Mouse (Mus musculus): ENCODE measurements around the gene Foxp1. TPM values are rescaled to one million over a fixed set of nuclear protein-coding genes. Genes with fewer than 3 reads are reported as not detected.

Gene Foxp1
- total RNA-seq, 2 experiments from 2014 or later = 88.5 to 93.5 TPM

DNA sequence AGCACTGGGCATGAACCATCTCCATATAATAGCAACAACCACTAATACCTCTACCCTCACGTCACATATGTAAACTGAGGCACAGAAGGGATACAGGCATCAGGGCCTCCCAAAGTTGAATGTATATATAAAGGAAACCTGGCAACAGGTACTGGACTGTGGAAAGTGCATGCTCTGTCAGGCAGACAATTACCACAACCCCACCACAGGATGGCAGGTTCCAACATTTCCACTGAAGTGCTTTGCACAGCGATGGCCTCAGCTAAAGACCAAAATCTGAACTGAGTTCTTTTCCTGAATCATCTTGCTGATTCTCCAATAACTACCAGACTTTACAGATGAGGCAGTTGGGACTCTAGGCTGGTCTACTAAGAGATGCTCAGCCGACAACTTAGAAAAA is 217.3 kb downstream of the Foxp1 start:
- no peak for TF ChIP-seq CTCF (conservative IDR thresholded peaks at IDR 0.05)
- H3K4me3 ChIP-seq = no peak overlapping the region
- DNase-seq (ENCODE audit: low spot score in 2 of 2) = no peak
- no peak overlapping the region for H3K27ac ChIP-seq

DNA sequence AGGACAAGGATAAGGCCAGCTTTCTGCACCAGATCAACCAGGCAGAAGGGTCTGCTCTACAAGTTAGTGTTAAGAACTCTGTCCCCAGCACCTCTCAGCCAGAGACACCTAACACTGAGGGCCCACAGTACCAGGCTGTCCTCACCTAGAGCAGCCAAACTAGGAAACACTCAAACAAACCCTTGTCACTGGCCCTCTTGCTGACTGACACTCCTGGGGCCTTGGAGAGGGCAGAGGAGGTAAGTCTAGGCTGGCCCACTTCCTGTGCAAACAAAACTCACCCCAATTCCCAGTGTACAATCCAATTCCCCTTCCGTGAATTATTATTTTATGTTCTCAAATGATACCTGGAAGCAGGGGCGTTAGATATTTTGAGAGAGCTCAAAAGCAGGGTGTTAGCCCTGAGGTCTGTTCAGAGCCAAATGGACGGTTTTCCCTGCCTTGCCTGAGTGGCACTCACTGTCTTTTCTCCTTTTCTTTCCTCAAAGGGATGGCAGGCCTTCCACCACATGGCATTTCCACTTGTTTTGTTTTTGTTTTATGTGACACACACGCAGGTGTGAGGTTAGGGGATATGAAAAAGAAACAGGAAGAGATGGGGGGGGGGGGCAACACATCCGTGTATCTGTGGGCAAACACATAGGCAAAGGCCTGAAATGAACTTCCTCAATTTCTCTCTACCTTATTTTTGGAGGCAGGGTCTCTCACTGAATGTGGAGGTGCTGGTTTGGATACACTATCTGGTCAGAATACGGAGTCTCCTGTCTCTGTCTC is 219.7 kb downstream of the Foxp1 start:
- no peak for DNase-seq (ENCODE audit: low spot score in 2 of 2)
- Histone ChIP-seq H3K4me3 (no peak overlapping the region), H3K27ac (no peak overlapping the region)
- no peak for TF ChIP-seq CTCF (conservative IDR thresholded peaks at IDR 0.05)

DNA sequence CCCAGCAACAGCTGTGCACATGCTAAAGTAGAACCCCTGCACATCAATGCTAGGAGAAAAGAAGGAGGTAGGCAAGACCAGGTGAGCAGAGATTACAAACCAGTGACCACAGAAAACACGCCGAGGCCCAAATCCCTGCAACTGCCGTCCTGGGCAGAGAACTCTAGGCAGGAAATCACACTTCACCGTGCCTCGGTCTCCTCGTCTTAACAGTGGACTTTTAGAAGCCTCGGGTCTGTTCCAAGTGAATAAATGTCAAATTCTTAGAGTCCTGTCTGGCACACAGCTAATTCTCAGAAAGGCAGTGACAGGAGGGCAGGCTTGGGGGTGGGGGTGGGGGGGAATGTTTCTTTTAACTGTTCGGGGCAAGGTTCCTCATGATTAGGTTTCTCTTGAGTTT is 220.6 kb downstream of the Foxp1 start:
- no peak overlapping the region for H3K4me3 ChIP-seq
- no peak overlapping the region for H3K27ac ChIP-seq
- no peak for DNase-seq (ENCODE audit: low spot score in 2 of 2)
- TF ChIP-seq CTCF (conservative IDR thresholded peaks at IDR 0.05) = no peak

DNA sequence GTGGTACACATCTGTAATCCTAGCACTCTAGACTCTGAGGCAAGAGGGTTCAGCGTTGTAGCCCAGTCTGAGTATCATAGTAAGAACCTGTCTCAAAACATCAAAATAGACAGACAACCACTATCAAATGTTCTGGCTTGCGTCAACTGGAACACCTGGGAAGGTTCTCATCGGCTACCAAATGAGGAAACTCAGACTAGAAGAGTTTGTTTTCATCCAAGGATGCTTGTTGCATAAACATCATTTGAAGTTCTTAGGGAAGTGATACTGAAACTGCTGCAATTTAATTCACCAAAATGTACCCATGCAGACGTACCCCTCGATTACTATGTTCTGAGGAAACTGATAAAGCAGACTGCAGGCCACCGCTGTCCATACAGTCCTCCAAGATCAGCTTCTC is 222.3 kb downstream of the Foxp1 start:
- no peak for DNase-seq (ENCODE audit: low spot score in 2 of 2)
- H3K27ac ChIP-seq = no peak overlapping the region
- no peak for TF ChIP-seq CTCF (conservative IDR thresholded peaks at IDR 0.05)
- H3K4me3 ChIP-seq = no peak overlapping the region

DNA sequence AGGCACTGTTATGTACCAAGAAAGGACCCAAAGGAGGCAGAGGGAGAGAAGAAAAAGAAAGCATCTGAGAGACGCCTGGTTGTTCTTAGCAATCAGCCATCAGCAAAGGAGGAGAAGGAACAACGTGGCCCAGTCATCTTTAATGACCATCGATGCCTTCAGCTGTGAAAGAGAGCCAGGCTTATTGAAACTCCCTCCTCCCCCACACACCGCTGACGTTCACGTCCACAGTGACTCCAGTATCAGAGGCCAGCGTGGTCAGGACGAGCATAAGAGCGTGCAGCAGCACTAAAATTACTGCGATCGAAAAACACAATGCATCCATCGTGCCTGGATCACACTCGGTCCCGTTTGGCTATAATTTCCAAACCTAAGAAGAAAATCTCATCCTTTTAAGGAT is 223.3 kb downstream of the Foxp1 start:
- H3K27ac ChIP-seq = 0 out of 2 replicates have a peak overlapping the region, but pooled peaks have one; percentile 16
- TF ChIP-seq CTCF (conservative IDR thresholded peaks at IDR 0.05) = no peak
- no peak overlapping the region for H3K4me3 ChIP-seq
- no peak for DNase-seq (ENCODE audit: low spot score in 2 of 2)

DNA sequence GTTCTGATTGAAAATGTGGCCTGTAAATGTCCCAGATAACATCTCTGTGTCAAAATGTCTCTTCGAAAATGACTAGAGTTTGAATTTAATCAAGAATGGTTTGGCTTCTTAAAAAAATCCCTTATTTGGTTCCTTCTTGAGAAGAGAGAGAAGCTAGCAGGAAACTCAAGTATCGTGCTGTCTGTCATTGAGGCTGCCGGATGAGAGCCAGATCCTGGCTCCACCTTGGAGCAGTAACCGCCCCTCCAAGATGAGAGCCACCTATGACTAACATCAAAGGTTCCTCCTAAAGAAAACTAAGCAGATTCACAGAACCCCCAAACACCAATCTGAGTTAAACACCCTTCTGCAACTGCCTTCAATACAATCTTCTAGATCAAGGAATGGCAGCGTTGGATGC is 225.0 kb downstream of the Foxp1 start:
- H3K4me3 ChIP-seq = no peak overlapping the region
- no peak for TF ChIP-seq CTCF (conservative IDR thresholded peaks at IDR 0.05)
- no peak overlapping the region for H3K27ac ChIP-seq
- no peak for DNase-seq (ENCODE audit: low spot score in 2 of 2)

DNA sequence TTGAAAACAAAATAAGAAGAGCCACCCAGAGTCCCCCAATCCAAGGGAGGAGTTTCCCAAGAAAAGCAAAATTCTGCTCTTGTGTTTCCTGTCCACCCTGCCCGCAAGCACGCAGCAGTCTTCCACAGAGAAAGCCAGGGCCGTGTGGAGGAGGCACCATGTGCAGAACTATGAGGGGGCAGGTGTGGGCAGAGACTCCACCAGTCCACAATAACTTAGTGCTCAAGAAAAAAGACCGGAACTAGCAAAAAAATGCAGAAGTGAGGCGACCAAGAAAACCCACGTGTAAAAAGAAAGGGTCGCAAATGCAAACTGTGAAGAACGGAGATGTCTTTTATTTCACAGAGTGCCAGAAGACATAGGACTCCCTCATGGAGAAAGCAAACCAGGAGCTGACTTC is 227.0 kb downstream of the Foxp1 start:
- Histone ChIP-seq H3K27ac (peak overlapping the region; percentile 21; the same call in 1 of the 2 replicates), H3K4me3 (no peak overlapping the region)
- DNase-seq (ENCODE audit: low spot score in 2 of 2) = no peak
- no peak for TF ChIP-seq CTCF (conservative IDR thresholded peaks at IDR 0.05)

DNA sequence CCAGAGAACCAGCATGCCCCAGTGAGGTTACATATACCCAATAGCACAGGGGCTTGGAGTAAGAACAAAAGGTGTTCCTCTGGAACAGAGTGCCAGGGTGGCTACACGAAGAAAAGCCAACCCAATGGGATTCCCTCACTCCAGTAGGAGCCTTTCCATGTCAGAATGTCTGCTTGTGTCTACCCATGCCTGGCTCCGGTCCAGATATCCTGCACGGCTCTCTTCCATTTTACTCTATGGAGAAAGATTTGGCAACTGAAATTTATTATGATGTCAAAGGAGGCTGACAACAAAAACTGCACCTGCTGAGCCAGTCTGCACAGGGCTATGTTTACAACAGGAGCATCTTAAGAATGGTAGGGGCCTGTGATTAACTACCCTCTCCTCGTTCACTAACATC is 233.3 kb downstream of the Foxp1 start:
- DNase-seq (ENCODE audit: low spot score in 2 of 2) = no peak
- TF ChIP-seq CTCF (conservative IDR thresholded peaks at IDR 0.05) = no peak
- H3K4me3 ChIP-seq = no peak overlapping the region
- no peak overlapping the region for H3K27ac ChIP-seq

DNA sequence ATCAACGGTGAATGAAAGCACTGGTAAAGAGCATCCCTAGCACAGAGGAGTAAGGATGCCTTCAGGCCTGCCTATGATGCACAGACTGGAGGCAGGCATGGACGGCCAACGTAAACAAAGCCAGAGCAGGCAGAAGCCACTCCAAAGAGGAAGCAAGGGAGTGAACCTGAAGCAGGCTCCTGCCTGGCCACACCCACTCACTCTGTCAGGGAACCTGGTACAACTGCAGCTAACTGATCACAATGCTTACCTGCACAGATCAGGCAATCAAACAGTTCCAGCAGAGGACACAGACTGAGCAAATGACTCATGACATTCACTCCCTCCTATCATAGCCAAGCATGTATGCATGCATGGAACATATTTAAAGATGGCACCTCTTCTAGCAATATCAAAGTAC is 237.5 kb downstream of the Foxp1 start:
- no peak for TF ChIP-seq CTCF (conservative IDR thresholded peaks at IDR 0.05)
- no peak for DNase-seq (ENCODE audit: low spot score in 2 of 2)
- Histone ChIP-seq H3K4me3 (no peak overlapping the region), H3K27ac (no peak overlapping the region)

DNA sequence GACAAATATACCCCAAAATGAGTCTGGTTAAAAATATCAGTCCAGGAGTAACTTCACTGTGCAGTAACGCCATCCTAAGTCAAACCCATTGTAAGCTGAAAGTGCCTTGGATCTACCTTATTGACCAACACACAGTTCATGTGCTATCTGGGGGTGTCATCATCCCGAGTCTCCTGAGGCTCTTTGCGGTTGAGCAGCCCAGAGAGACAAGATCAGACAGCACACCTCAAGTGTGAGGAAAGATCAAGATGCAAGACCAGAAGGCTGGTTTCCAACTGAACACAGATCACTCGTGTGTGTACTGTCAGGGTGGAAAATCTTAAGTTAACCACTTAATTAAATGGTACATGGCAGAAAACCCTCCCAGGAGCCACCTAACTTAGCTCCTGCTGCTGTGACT is 238.5 kb downstream of the Foxp1 start:
- H3K4me3 ChIP-seq = no peak overlapping the region
- DNase-seq (ENCODE audit: low spot score in 2 of 2) = no peak
- H3K27ac ChIP-seq = no peak overlapping the region
- TF ChIP-seq CTCF (conservative IDR thresholded peaks at IDR 0.05) = no peak

DNA sequence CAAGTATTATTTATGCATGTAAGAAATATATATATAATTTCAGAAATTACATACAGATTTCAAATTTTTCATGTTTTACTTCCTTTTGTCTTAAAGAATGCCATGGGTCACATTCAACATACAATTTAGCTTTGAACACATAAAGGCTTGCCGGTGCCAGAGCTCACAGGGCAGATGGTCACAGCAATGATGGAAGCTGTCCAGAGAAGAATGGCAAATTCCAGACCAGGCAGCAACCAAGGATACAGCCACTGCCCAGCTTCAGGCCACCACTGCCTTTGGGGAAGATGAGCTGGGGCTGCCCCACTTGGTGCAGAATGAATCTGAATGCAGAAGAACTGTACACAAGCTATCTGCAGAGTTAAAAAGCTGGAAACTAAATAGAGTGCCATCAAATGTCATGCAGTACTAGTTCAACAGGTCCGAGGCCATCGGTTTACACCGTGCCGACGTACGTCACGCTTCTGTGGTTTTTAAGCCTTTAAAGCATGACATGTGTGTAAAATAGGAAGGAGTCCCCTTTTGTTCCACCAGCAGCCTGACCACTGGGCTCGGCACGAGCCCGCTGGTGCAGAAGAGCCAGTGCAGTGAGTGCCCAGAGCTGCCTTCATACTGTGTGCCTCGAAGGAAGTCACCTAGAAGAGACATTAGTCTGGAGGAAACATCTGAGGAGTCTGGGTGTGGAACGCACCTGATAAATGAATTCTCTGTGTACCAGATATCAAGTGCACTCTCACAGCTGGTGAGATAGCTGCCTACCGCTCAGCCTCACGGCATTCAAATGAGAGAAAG is 239.5 kb downstream of the Foxp1 start:
- no peak for TF ChIP-seq CTCF (conservative IDR thresholded peaks at IDR 0.05)
- H3K4me3 ChIP-seq = no peak overlapping the region

DNA sequence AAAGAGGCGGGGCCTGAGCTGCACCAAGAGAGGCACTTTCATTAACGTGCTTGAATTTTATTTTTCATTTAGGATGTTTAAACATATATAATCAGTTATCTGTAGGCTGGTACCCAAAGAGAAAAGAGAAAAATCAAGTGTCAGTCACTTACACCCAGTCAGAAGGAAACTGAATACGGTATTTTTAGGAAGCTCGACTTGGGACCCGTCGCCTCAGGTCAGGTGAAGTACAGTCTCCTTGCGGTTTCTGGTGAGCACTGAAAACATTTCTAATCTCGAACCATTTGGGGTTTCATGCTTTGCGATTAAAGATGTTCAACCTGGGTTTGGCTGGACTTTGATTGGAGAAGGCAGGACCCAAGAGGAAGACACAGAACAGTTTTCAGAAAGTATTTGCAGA is 241.1 kb downstream of the Foxp1 start:
- H3K4me3 ChIP-seq = no peak overlapping the region
- H3K27ac ChIP-seq = no peak overlapping the region
- no peak for DNase-seq (ENCODE audit: low spot score in 2 of 2)
- no peak for TF ChIP-seq CTCF (conservative IDR thresholded peaks at IDR 0.05)

More for the DNA sequence above, 239.5 kb downstream of the Foxp1 start:
- H3K27ac ChIP-seq = no peak overlapping the region
- no peak for DNase-seq (ENCODE audit: low spot score in 2 of 2)

DNA sequence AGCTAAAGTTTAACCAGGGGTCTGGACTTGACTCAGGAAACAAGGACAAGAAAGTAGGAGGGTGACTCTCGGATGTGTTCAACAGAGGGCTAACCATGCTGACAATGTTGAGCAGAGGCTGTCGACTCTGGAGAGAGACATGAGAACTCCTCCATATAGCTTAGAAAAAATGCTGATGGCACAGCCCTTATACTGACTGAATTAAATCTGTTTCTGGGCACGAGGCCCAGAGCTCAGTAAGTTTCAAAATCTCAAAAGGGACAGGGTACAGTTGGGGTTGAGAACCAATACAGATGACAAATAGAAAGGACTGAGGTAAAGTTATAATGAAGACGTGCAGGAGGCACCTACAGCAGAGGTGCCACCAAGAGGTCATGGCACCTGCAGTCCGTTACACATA is 241.9 kb downstream of the Foxp1 start:
- H3K27ac ChIP-seq = no peak overlapping the region
- no peak overlapping the region for H3K4me3 ChIP-seq
- no peak for DNase-seq (ENCODE audit: low spot score in 2 of 2)
- TF ChIP-seq CTCF (conservative IDR thresholded peaks at IDR 0.05) = no peak

DNA sequence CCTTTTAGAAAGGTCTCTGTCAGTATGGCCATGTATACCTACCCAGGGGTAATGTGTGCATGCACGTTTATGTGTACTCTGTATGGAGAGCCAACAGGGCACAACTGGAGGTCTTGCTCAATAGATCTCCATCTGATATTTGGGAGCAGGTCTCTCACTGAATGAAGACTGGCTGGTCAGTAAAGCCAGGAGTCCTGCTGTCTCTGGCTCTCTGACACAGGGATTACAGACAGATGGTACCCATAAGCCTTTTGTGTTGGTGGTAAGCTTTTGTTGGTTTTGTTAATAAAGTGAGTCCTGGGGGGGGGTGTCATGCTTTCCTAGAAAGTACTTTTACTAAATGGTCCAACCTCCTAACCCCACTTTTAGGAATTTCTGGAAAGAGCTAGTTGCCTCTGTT is 245.3 kb downstream of the Foxp1 start:
- no peak for DNase-seq (ENCODE audit: low spot score in 2 of 2)
- TF ChIP-seq CTCF (conservative IDR thresholded peaks at IDR 0.05) = no peak
- no peak overlapping the region for H3K27ac ChIP-seq
- H3K4me3 ChIP-seq = no peak overlapping the region

Measured in layer of hippocampus, adult 2 months (tissue).